Mouse (Mus musculus): ENCODE results near the gene Rgs6.

GRCm38 (mm10) chr12:83211146-83211822 lies 623.2 kb downstream of the Rgs6 start:
- TF ChIP-seq CTCF (conservative IDR thresholded peaks at IDR 0.05; ENCODE audit: low read length) (no peak), POU5F1 (IDR thresholded peaks at IDR 0.05; ENCODE audit: borderline replicate concordance, low read length) (no peak)

Data from E14TG2a.4 (cell line).